Mouse (Mus musculus) adipose tissue, adult 10 weeks (tissue): ENCODE data around the gene Olfr509. TPM values are rescaled to one million over a fixed set of nuclear protein-coding genes. Genes with fewer than 3 reads are reported as not detected.

Source experiments
- polyA plus RNA-seq: library from polyadenylated mRNA; stranded (reverse); fragments of 350-450 nt; fragmentation: Illumina TruSeq; extraction: RNeasy Lipid Tissue Mini Kit (QIAGEN cat#74804); gene quantifications from one replicate; pipeline ENCODE4 v1.2.3, GENCODE M21; 2014; ENCODE audit warnings: low read depth, low replicate concordance

Gene Olfr509
- polyA plus RNA-seq = not detected

DNA sequence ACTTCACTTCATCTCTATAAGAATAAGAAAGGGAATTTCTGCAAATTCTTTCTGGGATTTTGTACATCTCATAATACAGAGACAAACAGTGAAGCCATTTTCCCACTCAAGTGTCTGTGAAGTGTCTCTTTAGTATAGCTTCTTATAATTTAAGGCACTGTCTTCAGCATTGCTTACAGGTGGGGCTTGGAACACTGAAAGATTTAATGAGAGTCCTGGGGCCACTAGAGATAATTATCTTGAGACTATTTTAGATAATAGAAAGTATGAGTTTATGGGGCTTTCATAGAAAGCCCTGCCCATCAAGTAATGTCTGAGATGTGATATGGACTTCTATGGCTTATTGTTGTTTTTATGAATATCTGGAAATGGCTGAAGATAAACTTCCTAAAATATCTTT is at the start of gene Olfr509:
TSS of gene Olfr509 (minus strand) at position 101 of the 400 bp plus-strand sequence.

DNA sequence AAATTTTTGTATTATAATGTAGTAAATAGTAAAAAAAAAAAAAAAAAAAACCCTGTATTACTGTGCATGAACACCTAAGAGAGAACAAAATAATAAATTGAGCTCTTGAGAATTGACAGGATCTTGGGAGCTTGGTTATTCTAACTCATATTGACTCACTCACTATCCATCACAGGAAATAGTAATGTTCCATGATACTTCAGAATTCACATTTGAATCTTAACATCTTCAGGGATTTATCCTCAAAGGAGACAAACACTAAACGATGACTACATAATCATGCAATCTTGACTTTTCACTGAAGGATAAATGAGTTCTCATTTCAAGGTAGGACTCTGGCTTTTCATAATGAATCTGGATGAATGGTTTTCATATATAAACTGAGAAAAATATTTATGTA is 14.4 kb upstream of the Olfr509 start, which contains the start of gene Olfr510:
TSS of gene Olfr510 (plus strand) at position 301 of the 400 bp plus-strand sequence.

GRCm38 (mm10) chr7:108629694-108630093 is 22.0 kb downstream of the Olfr509 start, which contains the start of gene Olfr508:
Gene Olfr508 (plus strand): TSS chr7:108629994.

GRCm38 (mm10) chr7:108621514-108621913 is 30.2 kb downstream of the Olfr509 start, which contains the start of gene Olfr507:
Gene Olfr507 (plus strand): TSS chr7:108621814.

DNA sequence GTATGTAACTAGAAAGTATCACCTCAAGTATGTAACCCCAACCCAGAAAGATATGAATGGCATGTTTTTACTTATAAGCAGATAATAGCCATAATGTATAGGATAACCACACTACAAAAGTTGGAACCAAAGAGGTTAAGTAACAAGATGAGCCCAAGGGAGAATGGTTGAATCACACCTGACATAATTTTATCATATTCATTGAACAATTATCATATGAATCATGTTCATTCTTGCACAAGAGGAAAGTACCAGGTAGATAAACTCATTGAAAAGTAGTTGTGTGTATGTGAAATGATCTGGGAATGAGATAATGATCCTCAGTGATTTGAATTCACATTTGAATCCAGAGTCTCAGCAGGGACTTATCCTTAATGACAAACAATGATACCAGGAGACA is 41.2 kb downstream of the Olfr509 start, which contains the start of gene Olfr506:
TSS of gene Olfr506 (plus strand) at position 301 of the 400 bp plus-strand sequence.

Other genes starting within 250 kb of the Olfr509 start
- not detected for gene Olfr497, start 231.5 kb downstream of the Olfr509 start, polyA plus RNA-seq
- gene Olfr498, start 186.6 kb downstream of the Olfr509 start, polyA plus RNA-seq = not detected
- gene Olfr502, start 126.8 kb downstream of the Olfr509 start, polyA plus RNA-seq = not detected
- gene Olfr503, start 107.4 kb downstream of the Olfr509 start, polyA plus RNA-seq = not detected
- not detected for gene Olfr504, start 86.1 kb downstream of the Olfr509 start, polyA plus RNA-seq
- not detected for gene Olfr506, start 41.1 kb downstream of the Olfr509 start, polyA plus RNA-seq
- not detected for gene Olfr507, start 30.1 kb downstream of the Olfr509 start, polyA plus RNA-seq
- gene Olfr508, start 21.9 kb downstream of the Olfr509 start, polyA plus RNA-seq = not detected
- gene Olfr510, start 14.5 kb upstream of the Olfr509 start, polyA plus RNA-seq = not detected
- not detected for gene Olfr512, start 61.4 kb upstream of the Olfr509 start, polyA plus RNA-seq
- not detected for gene Olfr513, start 99.1 kb upstream of the Olfr509 start, polyA plus RNA-seq
- gene Olfr514, start 174.1 kb upstream of the Olfr509 start, polyA plus RNA-seq = not detected
- gene Olfr516, start 198.6 kb upstream of the Olfr509 start, polyA plus RNA-seq = not detected
- gene Olfr517, start 220.5 kb upstream of the Olfr509 start, polyA plus RNA-seq = not detected
- not detected for gene Olfr518, start 233.1 kb upstream of the Olfr509 start, polyA plus RNA-seq
- gene Olfr519, start 242.5 kb upstream of the Olfr509 start, polyA plus RNA-seq = not detected